Mouse (Mus musculus) limb, embryonic 10.5 days (tissue): ENCODE data around the gene Dnajc5. TPM values are rescaled to one million over a fixed set of nuclear protein-coding genes. Genes with fewer than 3 reads are reported as not detected.

Experiments
- DNase-seq: peaks from one replicate; pipeline ENCODE4 v3.0.0-alpha.2; 2017; ENCODE audit warnings: low spot score
- H3K27ac ChIP-seq: fragments of 300-500 bp; sonication (generic); 2 replicates; pipeline ENCODE4 v1.5.1; 2016; ENCODE audit warnings: mild to moderate bottlenecking
- H3K27me3 ChIP-seq: fragments of 300-500 bp; sonication (generic); 2 replicates; pipeline ENCODE4 v1.6.1; 2016; ENCODE audit warnings: low read depth, mild to moderate bottlenecking; ENCODE audit not compliant: poor library complexity, severe bottlenecking
- H3K36me3 ChIP-seq: fragments of 300-500 bp; sonication (generic); 2 replicates; pipeline ENCODE4 v1.6.1; 2016; ENCODE audit warnings: mild to moderate bottlenecking, moderate library complexity
- H3K4me1 ChIP-seq: fragments of 300-500 bp; sonication (generic); 2 replicates; pipeline ENCODE4 v1.6.1; 2016
- H3K4me3 ChIP-seq: fragments of 300-500 bp; sonication (generic); 2 replicates; pipeline ENCODE4 v1.5.1; 2016; ENCODE audit warnings: mild to moderate bottlenecking, moderate library complexity
- H3K9me3 ChIP-seq: fragments of 300-500 bp; sonication (generic); replicated peaks from 2 replicates; pipeline ENCODE4 v1.6.1; 2016; ENCODE audit warnings: mild to moderate bottlenecking
- WGBS: fragments of 180-500 bp; shearing (Covaris S2); methylation state at CpG from one replicate; pipeline ENCODE4 v1.1.7; 2016; 5-methylcytosine and 5-hydroxymethylcytosine counted together
- polyA plus RNA-seq: library from polyadenylated mRNA; unstranded; fragments of >200 nt; fragmentation: Nextera tagmentation; extraction: Ambion mirVana; gene quantifications from 2 replicates; pipeline ENCODE4 v1.2.1, GENCODE M21; 2016

Gene Dnajc5
- polyA plus RNA-seq, 1 experiment from 2014 or later: 97.6 TPM

DNA sequence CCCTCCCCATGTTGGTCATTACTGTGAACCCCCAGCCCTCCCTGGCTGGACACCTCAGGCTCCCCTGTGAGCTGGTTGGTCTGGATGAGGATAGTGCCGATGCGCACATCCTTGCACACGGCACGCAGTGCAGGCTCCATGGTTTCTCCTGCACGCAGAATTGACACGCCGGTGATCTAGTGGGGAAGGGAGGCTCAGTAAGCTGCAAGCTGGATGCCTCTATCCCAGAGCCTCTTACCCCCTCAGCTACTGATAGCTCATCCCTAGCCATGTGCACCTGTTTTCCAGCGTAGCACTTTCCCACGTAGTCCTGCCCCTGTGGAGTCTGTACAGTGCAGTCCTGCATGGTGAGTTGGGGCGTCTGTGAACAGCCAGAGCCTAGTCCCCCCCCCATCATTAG is 49.6 kb downstream of the Dnajc5 start:
- Histone ChIP-seq H3K36me3 (peaks cover 20% of the 10 kb centered on the region), H3K27me3 (no peaks in the 10 kb centered on the region), H3K4me1 (peaks cover 3% of the 10 kb centered on the region; the same call in 1 of the 2 replicates), H3K4me3 (no peak overlapping the region), H3K27ac (no peak overlapping the region), H3K9me3 (no peaks in the 10 kb centered on the region)
- peak; percentile 25 for DNase-seq
- 94% methylated on average over 10 of the region's 10 CpGs for WGBS

- no peak overlapping the region for H3K27ac ChIP-seq
- DNase-seq: peak; percentile 26
- H3K36me3 ChIP-seq: peaks cover 20% of the 10 kb centered on the region
- H3K4me3 ChIP-seq: no peak overlapping the region
- H3K4me1 ChIP-seq: peaks cover 3% of the 10 kb centered on the region; the same call in 1 of the 2 replicates
- 91% methylated on average over 8 of the region's 8 CpGs for WGBS
- no peaks in the 10 kb centered on the region for H3K27me3 ChIP-seq
- H3K9me3 ChIP-seq: no peaks in the 10 kb centered on the region
Observed at GRCm38 (mm10) chr2:181570375-181570774, 50.1 kb downstream of the Dnajc5 start.

DNA sequence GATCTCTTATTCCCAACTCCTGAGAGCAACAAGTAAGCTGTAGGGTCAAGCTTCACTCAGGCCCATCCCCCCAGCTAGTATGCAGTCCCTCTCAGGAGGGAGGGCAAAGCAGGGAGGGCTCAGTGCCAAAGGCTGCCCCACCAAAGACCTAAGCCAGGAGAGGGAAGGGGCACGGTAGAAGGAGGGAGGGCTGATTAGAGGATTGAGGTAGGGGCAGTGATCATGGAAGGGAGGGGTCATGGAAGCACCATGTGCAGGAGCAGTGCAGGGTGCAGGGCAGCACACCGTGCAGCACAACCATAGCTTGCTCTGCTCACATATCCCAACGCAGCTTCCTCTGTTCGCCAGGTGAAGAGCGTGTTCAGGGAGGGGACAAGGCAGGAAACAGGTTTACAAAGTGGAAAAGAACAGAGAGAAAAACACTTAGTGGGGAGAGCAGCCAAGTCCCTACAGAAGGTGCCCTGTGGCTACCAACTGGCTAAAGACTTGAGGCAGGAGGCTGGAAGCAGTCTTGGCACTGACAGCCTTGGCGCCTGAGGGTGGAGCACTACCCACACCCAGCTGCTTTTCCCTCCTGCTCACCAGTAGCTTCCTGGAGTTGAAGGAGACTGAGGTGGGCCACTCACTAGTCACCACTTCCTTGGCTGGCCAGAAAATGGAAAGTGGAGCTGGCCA is 50.8 kb downstream of the Dnajc5 start:
- Histone ChIP-seq H3K9me3 (no peaks in the 10 kb centered on the region), H3K36me3 (peaks cover 20% of the 10 kb centered on the region), H3K27me3 (no peaks in the 10 kb centered on the region), H3K27ac (no peak overlapping the region), H3K4me3 (no peak overlapping the region), H3K4me1 (peaks cover 3% of the 10 kb centered on the region; the same call in 1 of the 2 replicates)
- DNase-seq: peak; percentile 26
- 72% methylated on average over 6 of the region's 6 CpGs for whole genome bisulfite sequencing

DNA sequence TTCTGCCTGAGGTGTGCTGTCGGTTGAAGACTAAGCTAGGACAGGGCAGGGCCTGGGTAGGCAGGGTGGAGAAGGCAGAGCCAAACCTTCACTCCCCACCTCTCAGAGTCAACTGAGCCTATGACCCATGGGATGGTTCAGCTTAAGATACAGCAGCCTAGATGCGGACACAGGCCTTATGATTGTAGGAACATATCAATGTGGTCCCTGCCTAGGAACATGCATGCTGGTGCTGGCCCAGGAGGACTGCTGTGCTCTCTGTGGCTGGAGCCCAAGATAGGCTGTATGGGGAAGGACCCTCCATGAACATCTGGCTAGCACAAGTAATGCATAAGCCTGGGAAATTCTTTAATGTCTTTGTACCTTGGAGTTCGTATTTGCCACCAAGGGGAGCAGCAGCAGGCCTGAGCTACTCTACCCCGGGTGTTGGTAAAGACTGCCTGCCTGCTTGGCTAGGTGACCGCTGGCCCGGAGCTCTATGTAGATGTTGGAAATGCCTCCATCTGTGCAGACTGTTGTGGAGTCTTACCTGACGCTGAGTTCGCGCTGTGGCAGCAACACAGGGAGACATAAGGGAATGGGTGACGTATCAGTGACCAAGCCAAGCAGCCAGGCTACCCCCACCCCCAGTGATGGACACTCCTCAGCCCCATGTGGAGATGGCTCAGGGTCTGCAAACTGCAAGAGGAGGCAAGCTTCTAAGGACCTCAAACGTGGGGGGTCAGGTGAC is 51.8 kb downstream of the Dnajc5 start:
- Histone ChIP-seq H3K27ac (no peak overlapping the region), H3K9me3 (no peaks in the 10 kb centered on the region), H3K4me3 (no peak overlapping the region), H3K4me1 (peaks cover 3% of the 10 kb centered on the region; the same call in 1 of the 2 replicates), H3K36me3 (peaks cover 20% of the 10 kb centered on the region), H3K27me3 (no peaks in the 10 kb centered on the region)
- 89% methylated on average over 11 of the region's 11 CpGs for WGBS
- DNase-seq: no peak

DNA sequence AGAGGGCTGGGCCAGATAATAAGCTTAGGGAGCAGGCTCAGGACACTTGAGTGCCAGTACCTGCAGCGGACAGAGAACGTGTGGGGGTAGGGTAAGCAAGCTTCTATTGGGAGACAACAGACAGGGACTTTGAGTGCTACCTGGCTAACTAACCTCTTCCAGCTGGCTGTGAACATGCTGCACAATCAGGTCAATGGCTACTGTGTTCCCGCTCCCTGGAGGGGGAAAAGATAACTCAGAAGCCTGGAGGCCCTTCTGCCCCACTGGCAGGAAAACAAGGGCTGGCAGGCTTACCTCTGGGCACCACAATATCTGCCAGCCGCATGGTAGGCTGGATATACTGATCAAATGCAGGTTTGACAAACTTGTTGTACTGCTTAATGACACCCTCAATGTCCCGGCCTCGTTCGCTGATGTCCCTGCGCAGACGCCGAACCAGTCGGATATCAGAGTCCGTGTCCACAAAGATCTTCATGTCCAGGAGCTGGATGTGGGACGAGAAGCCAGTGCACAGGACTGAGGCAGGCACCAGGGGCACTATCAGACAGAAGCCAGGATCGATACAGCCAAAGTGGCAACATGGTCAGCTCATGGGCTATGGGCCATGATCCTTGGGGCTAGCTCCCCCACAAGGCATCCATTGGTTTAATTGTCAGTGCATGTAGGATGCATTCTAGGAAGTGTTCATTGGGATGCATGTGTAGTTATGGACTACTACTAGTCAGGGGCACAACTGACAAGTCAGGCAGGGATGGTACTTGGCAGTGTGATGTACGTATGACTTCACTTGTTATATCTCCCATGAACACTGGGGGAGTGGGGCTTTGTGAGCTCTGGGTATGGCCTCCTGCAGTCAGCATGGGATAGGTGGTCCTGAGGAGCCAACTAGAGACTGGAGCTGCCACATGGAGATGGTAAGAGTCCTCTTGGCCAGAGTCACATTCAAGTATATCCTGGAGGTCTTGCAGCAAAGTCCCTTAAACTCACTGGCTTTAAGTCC is 52.9 kb downstream of the Dnajc5 start:
- H3K4me1 ChIP-seq: peaks cover 3% of the 10 kb centered on the region; the same call in 1 of the 2 replicates
- peaks cover 20% of the 10 kb centered on the region for H3K36me3 ChIP-seq
- H3K4me3 ChIP-seq: no peak overlapping the region
- H3K27ac ChIP-seq: no peak overlapping the region
- DNase-seq: no peak
- H3K9me3 ChIP-seq: no peaks in the 10 kb centered on the region
- H3K27me3 ChIP-seq: no peaks in the 10 kb centered on the region
- WGBS: 93% methylated on average over 15 of the region's 15 CpGs

- Histone ChIP-seq H3K9me3 (no peaks in the 10 kb centered on the region), H3K27me3 (no peaks in the 10 kb centered on the region), H3K4me1 (peaks cover 3% of the 10 kb centered on the region; the same call in 1 of the 2 replicates), H3K27ac (no peak overlapping the region), H3K4me3 (no peak overlapping the region), H3K36me3 (peaks cover 20% of the 10 kb centered on the region)
- DNase-seq: peak; percentile 22
- 91% methylated on average over 9 of the region's 9 CpGs for WGBS
Observed at GRCm38 (mm10) chr2:181573961-181574360, 53.7 kb downstream of the Dnajc5 start.

DNA sequence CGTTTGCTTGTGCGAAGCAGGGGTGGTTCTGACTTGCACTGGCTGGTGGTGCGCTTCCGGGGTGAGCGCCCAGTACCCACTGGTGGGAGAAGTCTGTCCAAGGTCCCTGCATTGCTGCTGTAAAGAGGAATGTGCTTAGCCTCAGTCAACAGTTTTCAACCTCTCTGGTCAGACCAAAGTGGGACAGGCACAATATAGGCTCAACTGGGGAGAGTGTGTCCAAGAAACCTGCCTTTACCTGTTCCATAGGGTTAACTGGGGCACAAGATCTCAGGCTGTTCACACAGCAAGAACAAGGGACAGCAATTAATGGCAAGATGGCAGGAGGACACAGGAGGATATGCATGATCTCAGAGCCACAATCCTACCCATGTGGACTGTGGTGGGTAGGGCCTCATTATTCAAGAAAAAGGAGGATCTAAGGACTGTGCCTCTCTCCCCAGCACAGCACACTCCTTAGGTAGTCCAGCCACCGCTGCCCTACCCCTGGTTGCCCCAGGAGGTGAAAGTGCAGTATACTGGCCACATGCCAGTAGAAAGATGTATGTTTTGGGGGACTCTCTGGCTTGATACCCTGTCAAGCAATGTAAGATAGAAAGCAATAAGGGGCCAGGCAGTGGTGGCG is 54.7 kb downstream of the Dnajc5 start:
- H3K4me3 ChIP-seq: no peak overlapping the region
- WGBS: 94% methylated on average over 7 of the region's 7 CpGs
- H3K4me1 ChIP-seq: peaks cover 8% of the 10 kb centered on the region
- no peaks in the 10 kb centered on the region for H3K9me3 ChIP-seq
- no peaks in the 10 kb centered on the region for H3K27me3 ChIP-seq
- DNase-seq: peak; percentile 15
- H3K36me3 ChIP-seq: peaks cover 20% of the 10 kb centered on the region
- H3K27ac ChIP-seq: no peak overlapping the region

DNA sequence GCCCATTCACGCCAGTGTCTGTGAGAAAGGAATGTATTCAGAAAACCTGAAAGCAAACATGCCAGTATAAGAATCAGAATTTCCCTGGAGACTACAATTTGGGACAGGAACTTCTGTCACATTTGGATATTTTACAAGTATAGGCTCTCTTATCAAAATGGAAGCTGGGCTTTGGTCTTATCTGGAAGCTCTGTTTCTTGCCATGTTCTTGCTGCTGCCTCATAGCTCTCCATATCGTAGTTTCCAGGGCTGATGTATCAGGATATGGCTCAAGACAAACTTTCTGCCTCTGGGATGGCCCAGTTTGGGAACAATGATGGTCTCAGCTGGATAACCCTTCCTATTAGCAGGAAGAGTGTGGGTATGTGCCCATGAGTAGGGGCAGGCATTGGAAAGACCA is 56.3 kb downstream of the Dnajc5 start:
- WGBS: 93% methylated on average over 2 of the region's 2 CpGs
- peak; percentile 19 for DNase-seq
- peaks cover 20% of the 10 kb centered on the region for H3K36me3 ChIP-seq
- no peaks in the 10 kb centered on the region for H3K27me3 ChIP-seq
- no peaks in the 10 kb centered on the region for H3K9me3 ChIP-seq
- no peak overlapping the region for H3K27ac ChIP-seq
- H3K4me1 ChIP-seq: peaks cover 20% of the 10 kb centered on the region
- H3K4me3 ChIP-seq: no peak overlapping the region

DNA sequence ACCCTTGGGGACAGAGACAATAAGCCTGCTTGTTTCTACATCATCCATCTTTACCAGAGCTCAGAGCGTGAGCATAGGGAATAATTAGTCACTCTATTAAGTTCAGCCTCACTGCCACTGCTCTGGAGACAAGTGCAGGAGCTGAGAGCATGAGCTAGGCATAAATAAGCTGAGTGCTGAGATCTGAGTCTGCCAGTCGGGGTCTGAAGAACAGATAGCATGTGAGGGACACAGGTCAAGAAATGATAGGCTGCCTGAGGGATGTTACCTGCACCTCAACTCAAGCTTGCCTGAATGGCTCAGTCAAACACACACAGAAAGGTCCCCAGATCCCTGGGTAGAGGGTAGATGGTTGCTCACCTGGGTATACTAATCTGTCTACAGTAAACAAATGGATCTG is 56.8 kb downstream of the Dnajc5 start:
- WGBS: 71% methylated on average over 2 of the region's 2 CpGs
- Histone ChIP-seq H3K27me3 (no peaks in the 10 kb centered on the region), H3K4me3 (no peak overlapping the region), H3K36me3 (peaks cover 20% of the 10 kb centered on the region), H3K4me1 (peaks cover 22% of the 10 kb centered on the region), H3K9me3 (no peaks in the 10 kb centered on the region), H3K27ac (no peak overlapping the region)
- peak; percentile 18 for DNase-seq

DNA sequence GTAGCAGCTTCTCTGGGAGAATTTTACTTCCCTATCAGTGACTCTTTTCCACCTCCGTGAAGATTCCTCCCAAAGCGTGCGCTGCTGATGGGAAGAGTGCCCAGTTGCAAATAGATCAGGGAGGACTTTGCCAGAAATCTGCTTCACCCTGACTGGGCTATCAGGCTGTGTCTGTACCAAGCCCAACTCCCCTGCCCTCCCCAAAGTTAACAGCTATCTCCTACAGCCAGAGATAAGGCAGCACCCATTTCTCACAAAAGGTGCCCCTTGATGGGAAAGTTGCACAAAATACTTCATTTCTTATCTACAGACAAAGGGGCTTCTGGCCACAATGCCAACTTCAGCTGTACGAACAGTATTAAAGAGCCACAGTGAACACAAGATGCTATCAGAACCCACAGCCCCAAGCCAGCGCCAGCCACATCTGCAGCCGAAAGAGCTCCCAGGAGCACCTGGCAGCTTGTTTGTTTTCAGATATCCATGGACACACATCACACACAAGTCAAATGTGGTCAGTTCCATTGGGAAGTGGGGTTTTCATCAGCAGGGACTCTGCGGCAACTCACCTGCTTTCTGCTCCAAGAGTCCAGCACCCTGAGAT is 57.8 kb downstream of the Dnajc5 start:
- peak; percentile 23 for DNase-seq
- no peak overlapping the region for H3K27ac ChIP-seq
- no peak overlapping the region for H3K4me3 ChIP-seq
- peaks cover 22% of the 10 kb centered on the region for H3K4me1 ChIP-seq
- 87% methylated on average over 7 of the region's 7 CpGs for WGBS
- no peaks in the 10 kb centered on the region for H3K27me3 ChIP-seq
- no peaks in the 10 kb centered on the region for H3K9me3 ChIP-seq
- peaks cover 19% of the 10 kb centered on the region for H3K36me3 ChIP-seq

GRCm38 (mm10) chr2:181578790-181579618 is 58.7 kb downstream of the Dnajc5 start:
- H3K9me3 ChIP-seq: no peaks in the 10 kb centered on the region
- DNase-seq: peak; percentile 22
- H3K4me3 ChIP-seq: no peak overlapping the region
- peaks cover 20% of the 10 kb centered on the region for H3K36me3 ChIP-seq
- no peaks in the 10 kb centered on the region for H3K27me3 ChIP-seq
- H3K4me1 ChIP-seq: peaks cover 22% of the 10 kb centered on the region
- H3K27ac ChIP-seq: no peak overlapping the region
- WGBS: 68% methylated on average over 5 of the region's 5 CpGs
